Mouse (Mus musculus) MN1 (cell line): ENCODE measurements around the gene Ctdsp1.

Experiments
- DNase-seq: peaks from one replicate; pipeline ENCODE4 v3.0.0-alpha.2; 2016; ENCODE audit warnings: low spot score

Ctdsp1 gene

DNA sequence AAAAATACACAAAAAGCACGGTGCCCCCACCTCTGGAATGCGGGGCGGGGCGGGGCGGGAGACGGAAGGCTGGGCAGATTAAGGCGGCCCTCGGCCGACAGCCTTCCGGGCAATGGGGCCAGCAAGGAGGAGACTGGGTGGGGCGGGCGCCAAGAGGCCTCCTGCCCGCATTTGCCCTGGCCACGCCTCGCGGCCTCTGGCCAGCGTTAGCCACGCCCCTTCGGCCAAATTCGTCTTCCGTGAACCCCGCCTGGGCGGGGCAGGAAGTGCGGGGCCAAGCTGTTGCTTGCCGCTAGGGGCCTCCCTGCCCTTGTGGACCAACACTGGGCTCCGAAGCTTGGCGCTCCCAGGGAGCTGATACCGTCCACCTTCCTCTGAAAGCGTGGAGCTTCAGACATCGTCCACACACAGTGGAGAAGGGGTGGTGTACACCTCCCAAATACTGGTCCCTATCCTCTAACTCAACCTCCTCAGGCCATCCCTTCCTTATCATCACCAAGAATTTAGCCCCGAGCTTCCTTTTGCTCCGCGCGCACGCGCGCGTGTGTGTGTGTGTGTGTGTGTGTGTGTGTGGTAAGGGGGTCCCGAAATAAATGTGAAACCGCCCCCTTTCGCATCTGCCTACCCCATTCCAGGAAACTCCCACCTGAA, 6.1 kb downstream of the Ctdsp1 start:
- DNase-seq, result peak; percentile 99

- DNase-seq, result peak; percentile 76
Observed at GRCm38 (mm10) chr1:74397919-74398451, 6.7 kb downstream of the Ctdsp1 start.

- DNase-seq, result no peak
Observed at GRCm38 (mm10) chr1:74400531-74400930, 9.2 kb downstream of the Ctdsp1 start.

DNA sequence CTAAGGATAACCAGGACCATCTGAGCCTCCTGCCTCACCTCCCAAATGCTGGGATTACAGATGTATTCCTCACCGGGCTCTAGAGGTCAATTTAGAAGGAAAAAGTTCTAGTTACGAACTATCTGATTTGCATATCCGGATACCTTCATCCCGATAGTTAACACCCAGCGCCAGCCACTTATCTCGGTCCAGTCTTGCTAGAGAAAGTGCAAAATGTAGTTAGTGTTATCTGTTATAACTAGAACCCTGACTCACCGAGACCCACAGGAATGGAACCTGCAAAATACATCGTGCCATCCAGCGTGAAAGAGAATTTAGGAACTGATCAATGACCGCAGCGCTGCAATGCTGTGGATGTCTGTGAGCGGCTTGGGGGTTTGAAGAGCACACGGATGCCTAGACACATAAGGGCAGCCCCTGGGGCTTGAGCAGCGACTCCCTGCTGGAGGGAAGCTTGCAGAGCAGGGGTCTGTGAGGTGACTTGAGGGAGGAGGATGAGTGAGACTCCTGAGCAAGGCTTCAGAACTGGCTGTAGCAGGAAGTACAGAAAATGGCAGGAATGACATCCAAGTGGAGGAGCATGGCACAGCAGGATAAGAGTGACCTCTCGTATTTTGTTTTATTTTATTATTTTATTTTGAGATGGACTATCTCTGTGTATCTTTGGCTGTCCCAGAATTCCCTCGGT, 9.8 kb downstream of the Ctdsp1 start:
- DNase-seq, result no peak

- no peak for DNase-seq
Observed at GRCm38 (mm10) chr1:74404206-74404605, 12.9 kb downstream of the Ctdsp1 start.

GRCm38 (mm10) chr1:74408589-74409504, 17.5 kb downstream of the Ctdsp1 start, which contains the start of gene Vil1:
Vil1 (plus strand) TSS chr1:74409376.
- no peak for DNase-seq

DNA sequence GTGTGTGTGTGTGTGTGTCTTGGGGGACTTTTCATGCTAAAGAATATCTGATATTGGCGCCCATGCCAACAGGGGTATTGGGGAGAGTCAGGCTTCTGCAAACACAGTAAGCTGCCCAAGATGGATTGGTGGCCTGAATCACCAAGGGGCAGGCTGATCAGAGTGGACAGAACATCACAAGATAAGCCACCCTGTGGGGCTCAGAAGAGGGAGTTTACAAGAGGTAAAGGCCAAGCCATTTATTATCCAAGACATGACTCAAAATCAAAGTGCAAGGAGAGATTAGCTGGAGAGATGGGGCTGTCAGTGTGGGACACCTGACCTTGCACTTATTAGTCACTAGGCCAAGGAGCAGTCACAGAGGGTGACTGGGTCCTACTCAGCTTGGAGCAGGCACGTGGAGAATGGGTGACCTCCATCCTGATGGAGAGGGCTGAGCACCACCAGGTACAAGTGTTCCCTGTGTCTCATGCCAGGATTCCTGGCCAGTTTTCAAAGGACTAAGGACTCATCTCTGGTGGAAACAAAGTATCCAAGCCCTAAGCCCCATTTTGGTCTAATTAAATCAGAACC, 20.5 kb downstream of the Ctdsp1 start:
- no peak for DNase-seq

DNA sequence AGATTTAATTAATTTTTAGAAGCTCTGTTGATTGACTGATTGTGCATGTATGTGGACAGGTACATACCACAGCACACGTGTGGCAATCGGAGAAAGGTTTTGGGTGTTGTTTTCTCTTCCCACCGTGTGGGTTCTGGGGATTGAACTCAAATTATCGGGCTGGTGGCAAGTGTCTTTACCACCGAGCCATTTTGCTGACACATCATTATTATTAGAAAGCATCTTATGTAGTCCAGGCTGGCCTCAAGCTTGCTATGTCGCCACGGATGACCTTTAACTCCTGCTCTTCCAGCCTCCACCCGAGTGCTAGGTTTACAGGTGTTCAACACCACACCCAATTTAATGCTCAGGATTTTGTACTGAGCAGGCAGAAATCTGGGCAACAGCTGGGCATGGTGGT, 21.4 kb downstream of the Ctdsp1 start:
- no peak for DNase-seq

GRCm38 (mm10) chr1:74415143-74415542, 23.8 kb downstream of the Ctdsp1 start:
- DNase-seq, result peak; percentile 28

- DNase-seq, result peak; percentile 82
Observed at GRCm38 (mm10) chr1:74418747-74419439, 27.6 kb downstream of the Ctdsp1 start.

- DNase-seq, result peak; percentile 54
Observed at GRCm38 (mm10) chr1:74419440-74419794, 28.1 kb downstream of the Ctdsp1 start.

DNA sequence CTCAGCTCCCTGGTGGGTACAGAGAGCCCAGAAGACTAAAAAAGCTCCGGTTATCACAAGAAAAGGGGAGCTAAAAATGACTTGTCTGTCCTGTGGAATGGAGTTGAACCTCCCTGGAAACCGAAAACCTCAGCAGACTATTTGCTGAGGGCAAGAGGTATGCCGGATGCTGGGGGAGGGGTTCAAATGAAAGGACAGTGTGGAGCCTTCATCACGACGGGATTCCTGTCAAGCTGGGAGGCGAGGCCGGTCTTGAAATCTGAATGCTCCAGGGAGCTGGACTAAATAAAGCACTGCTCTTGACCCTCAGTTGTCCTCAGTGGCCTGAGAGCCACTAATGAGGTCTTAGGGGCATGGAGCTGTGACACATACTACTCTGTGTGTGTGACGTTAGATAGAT, 31.8 kb downstream of the Ctdsp1 start:
- no peak for DNase-seq

DNA sequence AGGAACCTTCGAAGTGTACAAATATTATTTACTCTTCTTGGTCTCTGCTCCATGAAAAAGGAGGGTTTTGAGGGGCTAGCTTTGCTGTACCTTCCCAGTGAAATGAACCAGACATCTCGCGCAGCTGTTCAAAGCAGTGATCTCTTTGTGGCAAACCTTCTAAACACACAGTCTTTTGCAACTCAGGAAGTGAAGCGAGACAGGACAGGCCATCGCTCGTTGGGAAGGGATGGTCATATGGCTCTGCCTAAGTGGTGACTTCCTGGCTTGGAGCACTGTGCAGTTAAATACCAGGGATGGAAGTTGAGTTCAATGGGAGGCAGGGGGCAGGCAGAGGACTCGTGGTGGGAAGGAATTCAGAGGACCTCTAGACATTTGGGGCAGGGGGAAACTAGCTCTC, 34.5 kb downstream of the Ctdsp1 start:
- no peak for DNase-seq

GRCm38 (mm10) chr1:74433220-74433619, 41.9 kb downstream of the Ctdsp1 start:
- DNase-seq, result no peak

- no peak for DNase-seq
Observed at GRCm38 (mm10) chr1:74434596-74434995, 43.3 kb downstream of the Ctdsp1 start.

- no peak for DNase-seq
Observed at GRCm38 (mm10) chr1:74435563-74435962, 44.3 kb downstream of the Ctdsp1 start.

- peak; percentile 87 for DNase-seq
Observed at GRCm38 (mm10) chr1:74437702-74438427, 46.6 kb downstream of the Ctdsp1 start.

GRCm38 (mm10) chr1:74439166-74439876, 48.0 kb downstream of the Ctdsp1 start:
- no peak for DNase-seq

- no peak for DNase-seq
Observed at GRCm38 (mm10) chr1:74444538-74444937, 53.2 kb downstream of the Ctdsp1 start.
